In the genomic region with DNA sequence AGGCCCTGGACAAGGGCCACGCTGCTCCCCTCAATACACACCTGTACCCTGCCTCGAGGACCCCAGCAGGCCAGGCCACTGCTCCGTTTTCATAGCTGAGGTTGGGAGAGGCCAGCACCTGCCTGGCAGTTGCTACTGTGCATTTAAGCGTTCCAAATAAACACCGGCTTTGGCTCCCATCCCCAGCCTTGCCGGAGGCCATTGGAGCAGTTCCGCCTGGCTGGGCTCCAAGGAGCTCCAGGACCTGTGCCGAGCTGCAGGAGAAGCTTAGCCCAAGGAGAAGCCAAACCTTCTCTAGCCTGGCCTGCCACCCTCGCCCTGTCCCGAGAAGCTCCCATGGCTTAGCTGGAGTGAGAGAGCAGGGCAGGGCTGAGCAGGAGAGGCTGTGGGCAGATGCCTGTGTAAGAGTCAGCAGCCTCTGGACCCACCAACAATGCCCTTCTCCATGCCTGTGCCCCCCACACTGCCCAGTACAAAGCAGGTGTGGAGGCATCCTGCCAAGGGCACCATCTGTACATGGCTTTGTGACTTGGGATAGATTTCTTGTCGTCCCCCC, we compare ENCODE assay signal across 9 mouse cellular contexts. TPM values are rescaled to one million over a fixed set of nuclear protein-coding genes. Genes with fewer than 3 reads are reported as not detected.
A peak's percentile ranks its signal among the peaks of the same experiment; 100 is the strongest.
DNase-seq lines count a peak whose midpoint lies in the region; ATAC-seq lines count a peak whose summit lies in the region.
"Had no signal": no experiment of that assay in that cellular context is flagged by ENCODE, and none has a peak within 500 bp of the region (broad histone marks: within the 10 kb centered on the region; RNA-seq: fewer than 3 reads in every experiment).

No protein-coding gene starts in this region.

- H3K9me3 ChIP-seq in neural tube, embryonic 12.5 days, result no peaks in the 10 kb centered on the region
- H3K9me3 ChIP-seq: G1E had no signal

- ATAC-seq in neural tube, embryonic 12.5 days (ENCODE audit: low FRiP score, low read depth), result 0 out of 2 replicates have a peak, but pooled peaks have one; percentile 27
- ATAC-seq in frontal cortex, adult (ENCODE audit: low TSS enrichment), result no peak
- no peak for ATAC-seq in granulocyte monocyte progenitor cell, adult 5-6 weeks (replicated peaks; ENCODE audit: poor library complexity, severe bottlenecking)

- DNase-seq in neural tube, embryonic 10.5 days (ENCODE audit: extremely low spot score, low spot score), result no peak
- DNase-seq in cerebellum, adult 9-11 months, result peak; percentile 98
- peak; percentile 58 to 77 for DNase-seq in gastrocnemius, postnatal 4 days (ENCODE audit: low spot score in 2 of 2)
- DNase-seq in kidney, adult 8-10 months, result peak; percentile 90 to 93
- DNase-seq in lung, postnatal 25 days (ENCODE audit: low spot score), result peak; percentile 72

- H3K27ac ChIP-seq in neural tube, embryonic 12.5 days, result no peak overlapping the region

- no peaks in the 10 kb centered on the region for H3K27me3 ChIP-seq in neural tube, embryonic 12.5 days (replicated peaks)

- H3K4me3 ChIP-seq in neural tube, embryonic 12.5 days, result no peak overlapping the region

- no peak overlapping the region for H3K9ac ChIP-seq in neural tube, embryonic 12.5 days

- peaks cover 19% of the 10 kb centered on the region for H3K4me1 ChIP-seq in neural tube, embryonic 12.5 days

- no peak overlapping the region for H3K4me2 ChIP-seq in neural tube, embryonic 12.5 days (replicated peaks)

- no peaks in the 10 kb centered on the region for H3K36me3 ChIP-seq in neural tube, embryonic 12.5 days
- H3K36me3 ChIP-seq: G1E had no signal

- 62% methylated on average over 11 of the region's 11 CpGs for WGBS in neural tube, embryonic 12.5 days

RNA-seq across cellular contexts. Expression of gene Selenon, which starts 39.6 kb away (rescaled TPM):
- polyA plus RNA-seq in neural tube, embryonic 12.5 days (2016; fragmentation: Nextera tagmentation; extraction: Ambion mirVana), result 47.5 and 53.0 TPM in 2 replicates
- total RNA-seq in gastrocnemius, postnatal 4 days (2021), result 10 to 100 TPM; 43.5 to 45.4 TPM
- total RNA-seq in granulocyte monocyte progenitor cell, adult 5-6 weeks (2014; fragmentation: Nextera tagmentation), result 32.4 and 32.8 TPM in 2 replicates
- total RNA-seq in granulocyte monocyte progenitor cell, adult 5-6 weeks (2017), result 3.2 and 6.9 TPM in 2 replicates
- polyA plus RNA-seq: G1E had no signal

RNA-seq across cellular contexts. Expression of gene Mtfr1l, which starts 56.4 kb away (rescaled TPM):
- 135 and 138 TPM in 2 replicates for polyA plus RNA-seq in neural tube, embryonic 12.5 days (2016; fragmentation: Nextera tagmentation; extraction: Ambion mirVana)
- 100 to 1,000 TPM in 1 of 2 experiments, 10 to 100 TPM in 1; 99.7 to 104 TPM for total RNA-seq in gastrocnemius, postnatal 4 days (2021)
- total RNA-seq in granulocyte monocyte progenitor cell, adult 5-6 weeks (2014; fragmentation: Nextera tagmentation), result 64.6 and 67.4 TPM in 2 replicates
- 52.0 and 54.8 TPM in 2 replicates for total RNA-seq in granulocyte monocyte progenitor cell, adult 5-6 weeks (2017)
